Mouse (Mus musculus): ENCODE measurements around the gene Spsb1. TPM values are rescaled to one million over a fixed set of nuclear protein-coding genes. Genes with fewer than 3 reads are reported as not detected.
A peak's percentile ranks its signal among the peaks of the same experiment; 100 is the strongest.

Gene Spsb1
- polyA plus RNA-seq, 1 experiment from 2014 or later = 24.6 TPM

DNA sequence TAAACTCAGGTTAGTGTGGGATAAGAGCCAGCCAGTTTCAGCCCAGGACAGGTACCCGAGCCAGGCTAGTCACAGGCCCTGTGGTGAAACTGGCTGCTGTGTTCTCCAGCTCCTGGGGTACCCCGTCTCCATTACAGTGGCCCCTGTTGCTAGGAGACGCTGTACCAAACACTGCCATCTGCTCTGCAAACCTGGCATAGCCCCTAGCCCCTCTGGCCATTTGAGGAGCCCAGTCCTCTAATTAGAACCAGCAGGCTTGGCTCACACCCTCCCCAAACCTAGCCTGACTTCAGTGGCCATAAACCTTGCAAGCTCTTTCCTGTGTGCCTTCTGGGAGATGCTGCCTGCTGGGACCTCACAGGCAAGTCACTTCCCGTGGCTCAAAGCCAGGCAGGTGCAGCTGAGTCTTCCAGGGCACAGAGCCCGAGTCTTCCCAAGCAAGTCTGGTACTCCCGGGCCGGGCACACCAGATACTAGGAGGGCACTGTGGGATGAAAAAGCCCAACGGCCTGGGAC is 78.8 kb downstream of the Spsb1 start:
- H3K4me2 ChIP-seq = no peak overlapping the region
- H3K27me3 ChIP-seq = no peaks in the 10 kb centered on the region
- no peaks in the 10 kb centered on the region for H3K36me3 ChIP-seq
- no peak overlapping the region for H3K4me3 ChIP-seq
- ATAC-seq (ENCODE audit: insufficient number of reproducible peaks, low FRiP score, low TSS enrichment, low read depth) = peak; percentile 64; the same call in 1 of the 2 replicates
- H3K27ac ChIP-seq = peak overlapping the region; percentile 75
- peaks cover 61% of the 10 kb centered on the region for H3K4me1 ChIP-seq
- H3K9me3 ChIP-seq = no peaks in the 10 kb centered on the region
- 18% methylated on average over 8 of the region's 8 CpGs for WGBS
- H3K9ac ChIP-seq = no peak overlapping the region

DNA sequence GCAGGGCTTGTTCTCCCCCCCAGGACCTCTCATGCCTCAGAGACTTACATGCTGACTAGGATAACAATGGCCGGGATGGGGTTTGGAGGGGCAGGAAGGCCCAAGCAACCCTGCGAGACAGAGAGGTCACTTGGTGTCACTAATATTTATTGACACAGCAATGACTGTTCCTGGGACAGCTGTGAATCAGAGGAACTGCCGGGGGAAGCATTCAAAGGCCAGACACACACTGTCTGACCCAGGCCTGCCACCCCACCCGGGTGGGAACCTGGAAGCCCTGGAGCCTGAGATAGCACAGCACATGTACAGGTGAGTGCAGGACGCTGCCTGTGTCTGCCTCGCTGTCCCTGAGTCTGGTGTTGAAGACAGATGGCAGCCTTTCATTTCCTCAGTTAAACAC is 79.5 kb downstream of the Spsb1 start:
- no peak for ATAC-seq (ENCODE audit: insufficient number of reproducible peaks, low FRiP score, low TSS enrichment, low read depth)
- Histone ChIP-seq H3K4me2 (no peak overlapping the region), H3K4me3 (no peak overlapping the region), H3K9ac (no peak overlapping the region), H3K27ac (peak overlapping the region; percentile 75), H3K9me3 (no peaks in the 10 kb centered on the region), H3K27me3 (no peaks in the 10 kb centered on the region), H3K36me3 (no peaks in the 10 kb centered on the region), H3K4me1 (peaks cover 57% of the 10 kb centered on the region)
- WGBS = 30% methylated on average over 6 of the region's 6 CpGs

DNA sequence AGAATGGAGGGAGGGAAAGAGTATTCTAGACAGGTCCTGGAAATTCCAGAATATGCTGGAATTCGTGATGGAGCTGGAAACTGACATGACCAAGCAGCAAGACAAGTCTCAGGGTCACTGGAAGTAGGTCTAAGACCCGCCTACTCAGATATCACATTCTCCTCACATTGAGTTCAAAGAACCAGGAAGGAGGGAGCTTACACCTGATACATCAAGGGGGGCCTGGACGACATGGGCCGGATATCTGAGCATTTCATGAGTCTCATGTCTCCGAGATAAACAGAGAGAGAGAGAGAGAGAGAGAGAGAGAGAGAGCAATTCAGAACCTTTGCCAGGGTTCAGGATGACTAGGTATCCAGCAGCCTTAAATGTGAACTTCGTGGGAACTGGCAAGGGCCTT is 82.6 kb downstream of the Spsb1 start:
- no peak overlapping the region for H3K9ac ChIP-seq
- no peaks in the 10 kb centered on the region for H3K36me3 ChIP-seq
- no peak for ATAC-seq (ENCODE audit: insufficient number of reproducible peaks, low FRiP score, low TSS enrichment, low read depth)
- H3K9me3 ChIP-seq = no peaks in the 10 kb centered on the region
- no peak overlapping the region for H3K4me2 ChIP-seq
- H3K4me3 ChIP-seq = no peak overlapping the region
- H3K4me1 ChIP-seq = peaks cover 39% of the 10 kb centered on the region
- H3K27ac ChIP-seq = no peak overlapping the region
- no peaks in the 10 kb centered on the region for H3K27me3 ChIP-seq
- WGBS = 56% methylated on average over 6 of the region's 6 CpGs

DNA sequence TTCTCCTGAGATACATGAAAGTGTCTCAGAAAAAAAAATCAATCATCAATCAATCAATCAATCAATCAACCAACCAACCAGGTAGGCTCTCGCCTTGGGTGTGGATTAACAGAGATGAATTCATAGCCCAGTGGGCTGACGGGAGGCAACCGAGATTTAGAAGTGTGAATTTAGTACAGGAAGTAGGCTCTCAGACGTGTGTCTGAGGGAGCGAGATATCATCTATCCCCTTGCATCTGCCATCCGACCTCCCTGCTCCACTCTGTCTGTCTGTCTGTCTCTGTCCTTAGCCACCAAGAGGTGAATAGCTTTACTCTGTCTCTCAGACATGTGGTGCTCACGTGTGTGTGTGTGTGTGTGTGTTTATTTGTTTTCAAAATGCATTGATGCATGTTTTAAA is 83.3 kb downstream of the Spsb1 start:
- no peak for ATAC-seq (ENCODE audit: insufficient number of reproducible peaks, low FRiP score, low TSS enrichment, low read depth)
- H3K4me3 ChIP-seq = no peak overlapping the region
- no peak overlapping the region for H3K4me2 ChIP-seq
- WGBS = 66% methylated on average over 7 of the region's 7 CpGs
- peaks cover 33% of the 10 kb centered on the region for H3K4me1 ChIP-seq
- no peaks in the 10 kb centered on the region for H3K9me3 ChIP-seq
- no peaks in the 10 kb centered on the region for H3K27me3 ChIP-seq
- H3K36me3 ChIP-seq = no peaks in the 10 kb centered on the region
- H3K9ac ChIP-seq = no peak overlapping the region
- H3K27ac ChIP-seq = no peak overlapping the region

DNA sequence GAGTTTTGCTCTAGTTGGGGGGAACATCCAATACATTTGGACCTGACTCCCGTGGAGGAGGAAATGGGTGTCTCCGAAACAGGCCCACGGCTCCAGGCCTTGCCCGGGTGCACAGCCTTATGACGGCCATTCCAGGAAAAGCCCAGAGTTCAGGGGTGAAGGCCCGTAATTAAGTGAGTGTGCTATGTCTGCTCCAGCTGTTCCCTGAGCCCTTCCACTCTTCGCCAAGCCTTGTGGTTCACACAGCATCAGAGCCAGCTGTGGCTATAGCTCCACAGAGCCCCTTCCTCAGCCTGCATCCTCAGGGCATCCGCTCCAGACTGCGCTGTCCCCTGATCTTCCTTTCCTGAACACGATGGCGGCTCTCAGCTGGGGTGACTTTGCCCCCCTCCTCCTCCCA is 83.8 kb downstream of the Spsb1 start:
- Histone ChIP-seq H3K27me3 (no peaks in the 10 kb centered on the region), H3K4me3 (no peak overlapping the region), H3K27ac (no peak overlapping the region), H3K4me2 (no peak overlapping the region), H3K9me3 (no peaks in the 10 kb centered on the region), H3K4me1 (peaks cover 27% of the 10 kb centered on the region), H3K9ac (no peak overlapping the region), H3K36me3 (no peaks in the 10 kb centered on the region)
- 56% methylated on average over 11 of the region's 11 CpGs for WGBS
- no peak for ATAC-seq (ENCODE audit: insufficient number of reproducible peaks, low FRiP score, low TSS enrichment, low read depth)

DNA sequence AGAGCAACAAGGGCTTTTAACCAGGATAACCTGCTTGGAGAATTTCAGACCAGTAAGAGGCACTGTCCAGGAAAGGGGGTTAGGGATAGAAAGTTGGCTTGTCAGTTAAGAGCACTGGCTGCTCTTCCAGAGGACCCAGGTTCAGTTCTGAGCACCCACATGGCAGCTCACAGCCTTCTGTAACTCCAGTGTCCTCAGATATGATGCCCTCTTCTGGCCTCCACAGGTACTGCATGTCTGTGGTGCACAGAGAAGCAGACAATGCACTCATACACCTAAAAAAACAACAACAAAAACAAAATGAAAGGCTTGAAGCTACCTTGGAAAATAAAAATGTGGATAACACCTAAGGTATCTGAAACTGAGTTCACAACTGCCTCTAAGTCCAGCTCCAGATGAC is 84.4 kb downstream of the Spsb1 start:
- Histone ChIP-seq H3K4me2 (no peak overlapping the region), H3K27ac (no peak overlapping the region), H3K9me3 (no peaks in the 10 kb centered on the region), H3K4me1 (peaks cover 21% of the 10 kb centered on the region), H3K9ac (no peak overlapping the region), H3K4me3 (no peak overlapping the region), H3K36me3 (no peaks in the 10 kb centered on the region), H3K27me3 (no peaks in the 10 kb centered on the region)
- ATAC-seq (ENCODE audit: insufficient number of reproducible peaks, low FRiP score, low TSS enrichment, low read depth) = no peak

DNA sequence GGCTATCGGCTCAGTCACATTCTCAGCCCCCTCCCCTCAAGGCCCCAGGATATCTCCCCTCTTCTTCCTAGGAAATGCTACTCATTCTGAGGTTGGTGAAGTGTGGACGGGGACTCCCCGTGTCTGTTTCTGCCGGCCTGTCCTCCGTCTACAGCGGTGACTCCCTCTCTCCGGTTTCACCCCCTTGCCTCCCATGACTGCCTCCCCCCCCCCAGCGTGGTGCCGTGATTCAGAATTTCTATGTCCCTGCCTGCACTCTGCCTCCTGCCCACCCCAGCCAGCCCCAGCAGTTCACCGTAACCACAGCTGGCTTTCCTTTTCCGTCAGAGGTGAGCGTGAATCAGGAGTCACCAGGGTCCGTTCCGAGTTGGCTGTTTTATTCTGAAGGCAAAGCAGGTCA is 86.1 kb downstream of the Spsb1 start:
- no peak overlapping the region for H3K4me2 ChIP-seq
- H3K27me3 ChIP-seq = no peaks in the 10 kb centered on the region
- no peak overlapping the region for H3K4me3 ChIP-seq
- H3K36me3 ChIP-seq = no peaks in the 10 kb centered on the region
- H3K4me1 ChIP-seq = peaks cover 7% of the 10 kb centered on the region; the same call in 1 of the 2 replicates
- ATAC-seq (ENCODE audit: insufficient number of reproducible peaks, low FRiP score, low TSS enrichment, low read depth) = no peak
- 57% methylated on average over 14 of the region's 14 CpGs for WGBS
- no peaks in the 10 kb centered on the region for H3K9me3 ChIP-seq
- H3K27ac ChIP-seq = no peak overlapping the region
- H3K9ac ChIP-seq = no peak overlapping the region

DNA sequence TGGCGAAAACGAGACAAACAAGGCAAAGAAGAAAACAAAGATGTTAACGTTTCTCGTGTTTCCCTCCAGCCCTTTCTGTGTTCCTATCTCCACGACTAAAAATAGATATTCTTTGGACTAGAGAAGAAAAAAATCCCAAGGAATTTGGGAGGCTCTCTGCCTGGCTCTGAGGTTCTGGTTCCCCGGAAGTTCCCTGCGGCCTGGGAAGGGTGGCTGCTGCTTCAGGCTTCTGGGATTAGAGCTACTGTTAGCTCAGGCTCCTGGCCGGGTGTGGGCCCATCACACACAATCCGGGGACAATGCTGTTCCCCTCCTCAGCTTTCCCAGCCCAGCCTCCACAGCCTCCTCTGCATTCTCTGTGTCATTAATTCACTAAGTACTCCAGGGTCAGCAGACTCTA is 86.8 kb downstream of the Spsb1 start:
- H3K9ac ChIP-seq = no peak overlapping the region

DNA sequence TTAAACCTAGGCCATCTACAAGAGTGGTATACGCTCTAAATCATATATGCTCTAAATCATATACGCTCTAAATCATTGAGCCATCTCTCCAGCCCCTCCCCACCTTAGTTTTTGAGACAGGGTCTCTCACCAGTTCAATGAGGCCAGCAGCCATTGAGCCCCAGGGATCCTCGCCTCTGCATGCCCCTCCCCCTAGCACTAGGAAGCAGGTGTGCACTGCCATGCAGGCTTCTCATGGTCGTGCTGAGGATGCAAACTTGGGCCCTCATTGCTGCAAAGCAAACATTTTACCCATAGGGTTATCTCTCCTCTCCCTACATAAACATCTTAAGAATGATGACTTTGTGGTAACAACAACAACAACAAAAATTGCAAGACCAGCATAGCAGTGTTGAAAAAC is 87.5 kb downstream of the Spsb1 start:
- H3K4me2 ChIP-seq = no peak overlapping the region
- no peak for ATAC-seq (ENCODE audit: insufficient number of reproducible peaks, low FRiP score, low TSS enrichment, low read depth)

More for the DNA sequence above, 86.8 kb downstream of the Spsb1 start:
- Histone ChIP-seq H3K4me3 (no peak overlapping the region), H3K4me1 (peaks cover 7% of the 10 kb centered on the region; the same call in 1 of the 2 replicates), H3K27ac (peak overlapping the region; percentile 8; the same call in 1 of the 2 replicates), H3K9me3 (no peaks in the 10 kb centered on the region), H3K27me3 (no peaks in the 10 kb centered on the region), H3K36me3 (no peaks in the 10 kb centered on the region), H3K4me2 (no peak overlapping the region)
- 51% methylated on average over 9 of the region's 9 CpGs for WGBS
- no peak for ATAC-seq (ENCODE audit: insufficient number of reproducible peaks, low FRiP score, low TSS enrichment, low read depth)

DNA sequence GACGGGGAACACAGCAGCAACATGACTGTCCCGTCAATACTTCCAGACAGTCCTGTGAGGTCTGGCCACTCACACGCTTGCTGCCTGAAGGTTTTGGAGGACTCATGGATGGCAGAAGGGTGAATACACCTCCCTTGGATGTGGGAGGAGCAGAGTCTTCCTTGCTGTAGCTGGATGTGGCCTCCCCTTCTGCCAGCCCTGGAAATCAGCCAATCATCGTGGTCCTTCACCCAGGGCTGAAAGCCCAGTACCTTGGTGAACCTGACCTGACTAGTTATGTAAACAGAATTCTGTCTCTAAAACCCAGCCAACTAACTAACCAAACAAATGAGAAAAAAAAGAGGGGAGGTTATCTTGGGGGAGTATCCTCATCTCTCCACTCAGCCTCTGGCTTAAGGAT is 90.4 kb downstream of the Spsb1 start:
- H3K4me3 ChIP-seq = no peak overlapping the region
- peaks cover 5% of the 10 kb centered on the region; the same call in 1 of the 2 replicates for H3K4me1 ChIP-seq
- no peak for ATAC-seq (ENCODE audit: insufficient number of reproducible peaks, low FRiP score, low TSS enrichment, low read depth)
- no peak overlapping the region for H3K9ac ChIP-seq
- H3K4me2 ChIP-seq = no peak overlapping the region
- no peaks in the 10 kb centered on the region for H3K27me3 ChIP-seq
- H3K27ac ChIP-seq = no peak overlapping the region
- no peaks in the 10 kb centered on the region for H3K9me3 ChIP-seq
- 70% methylated on average over 4 of the region's 4 CpGs for WGBS
- no peaks in the 10 kb centered on the region for H3K36me3 ChIP-seq

More for the DNA sequence above, 87.5 kb downstream of the Spsb1 start:
- peaks cover 4% of the 10 kb centered on the region; the same call in 1 of the 2 replicates for H3K4me1 ChIP-seq
- no peaks in the 10 kb centered on the region for H3K27me3 ChIP-seq
- no peak overlapping the region for H3K4me3 ChIP-seq
- H3K36me3 ChIP-seq = no peaks in the 10 kb centered on the region
- WGBS = 63% methylated on average over 4 of the region's 4 CpGs
- no peak overlapping the region for H3K9ac ChIP-seq
- H3K9me3 ChIP-seq = no peaks in the 10 kb centered on the region
- no peak overlapping the region for H3K27ac ChIP-seq

DNA sequence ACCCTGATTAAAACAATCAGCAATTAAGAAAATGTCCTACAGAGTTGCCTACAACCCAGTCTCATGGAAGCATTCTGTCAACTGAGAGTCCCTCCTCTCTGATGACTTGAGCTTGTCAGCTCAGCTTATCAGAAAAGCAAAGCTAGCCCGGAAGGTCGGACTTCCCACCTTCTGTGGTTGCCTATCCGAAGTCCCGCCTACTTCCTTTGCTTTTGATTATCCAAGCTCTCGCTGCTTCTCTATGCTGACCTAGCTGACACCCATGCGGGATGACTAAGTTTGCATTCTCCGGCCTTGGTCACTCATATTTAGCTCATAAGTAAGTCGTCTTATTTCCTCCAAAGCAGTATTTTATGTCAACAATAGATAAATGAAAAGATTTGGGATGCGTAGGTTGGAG is 91.3 kb downstream of the Spsb1 start:
- 87% methylated on average over 9 of the region's 9 CpGs for WGBS
- H3K36me3 ChIP-seq = no peaks in the 10 kb centered on the region
- no peak overlapping the region for H3K9ac ChIP-seq
- no peak overlapping the region for H3K27ac ChIP-seq
- peaks cover 7% of the 10 kb centered on the region; the same call in 1 of the 2 replicates for H3K4me1 ChIP-seq
- H3K9me3 ChIP-seq = no peaks in the 10 kb centered on the region
- H3K4me2 ChIP-seq = no peak overlapping the region
- no peaks in the 10 kb centered on the region for H3K27me3 ChIP-seq
- no peak overlapping the region for H3K4me3 ChIP-seq
- no peak for ATAC-seq (ENCODE audit: insufficient number of reproducible peaks, low FRiP score, low TSS enrichment, low read depth)

DNA sequence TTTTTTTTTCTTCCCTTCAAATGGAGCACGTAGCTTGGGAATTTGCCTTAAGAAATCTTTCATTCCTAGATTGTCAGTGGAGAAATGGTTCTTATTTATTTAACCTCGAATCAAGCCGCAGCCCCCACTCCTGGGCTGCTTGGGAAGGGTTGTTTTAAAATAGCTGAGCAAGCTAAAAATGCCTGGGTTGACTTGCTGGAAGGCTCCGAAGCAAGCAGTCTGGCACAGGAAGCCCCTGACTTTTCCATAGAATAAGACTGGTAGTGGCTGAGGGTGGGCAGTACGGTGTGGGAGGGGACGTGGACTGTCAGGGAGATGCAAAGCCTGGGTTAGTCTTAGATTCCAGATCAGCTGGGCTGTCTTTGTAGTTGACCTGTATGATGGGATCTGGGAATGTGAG is 94.5 kb downstream of the Spsb1 start:
- Histone ChIP-seq H3K4me2 (no peak overlapping the region), H3K36me3 (no peaks in the 10 kb centered on the region), H3K27ac (no peak overlapping the region), H3K9me3 (no peaks in the 10 kb centered on the region), H3K27me3 (no peaks in the 10 kb centered on the region), H3K4me3 (no peak overlapping the region), H3K4me1 (peaks cover 26% of the 10 kb centered on the region), H3K9ac (no peak overlapping the region)
- ATAC-seq (ENCODE audit: insufficient number of reproducible peaks, low FRiP score, low TSS enrichment, low read depth) = no peak
- WGBS = 64% methylated on average over 6 of the region's 6 CpGs

DNA sequence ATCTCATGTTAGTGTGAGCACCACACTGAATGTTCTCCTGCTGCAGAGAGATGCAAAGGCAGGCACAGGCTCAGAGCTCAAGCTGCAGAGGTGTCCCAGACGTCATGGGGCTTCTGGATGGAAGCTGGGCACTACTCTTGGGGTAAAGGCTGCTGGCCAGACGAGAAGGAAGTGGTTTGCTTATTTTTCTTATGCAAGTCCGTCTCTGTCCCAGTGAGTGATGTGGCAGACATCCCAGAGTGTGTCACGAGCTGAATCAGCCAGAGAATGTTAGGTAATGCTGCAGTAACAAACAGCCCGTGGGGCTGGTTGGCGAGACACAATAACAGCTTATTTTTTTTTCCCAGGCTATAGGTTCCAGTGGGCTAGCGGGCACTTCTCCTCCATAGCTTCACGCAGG is 96.3 kb downstream of the Spsb1 start:
- no peak overlapping the region for H3K4me3 ChIP-seq
- H3K9me3 ChIP-seq = no peaks in the 10 kb centered on the region
- no peaks in the 10 kb centered on the region for H3K27me3 ChIP-seq
- ATAC-seq (ENCODE audit: insufficient number of reproducible peaks, low FRiP score, low TSS enrichment, low read depth) = no peak
- 63% methylated on average over 8 of the region's 8 CpGs for WGBS
- H3K36me3 ChIP-seq = no peaks in the 10 kb centered on the region
- H3K4me1 ChIP-seq = peaks cover 39% of the 10 kb centered on the region
- H3K27ac ChIP-seq = no peak overlapping the region
- H3K9ac ChIP-seq = no peak overlapping the region
- H3K4me2 ChIP-seq = no peak overlapping the region
